Mouse (Mus musculus) hindbrain, embryonic 15.5 days (tissue): Measurements from ENCODE around the gene Cdc42bpb. TPM values are rescaled to one million over a fixed set of nuclear protein-coding genes. Genes with fewer than 3 reads are reported as not detected.

Source experiments
- ATAC-seq: fragments of 200-750 bp; cut with Nextera tagmentation; 2 replicates; pipeline ENCODE4 v1.8.0; 2017; ENCODE audit warnings: low read depth, moderate number of reproducible peaks, moderate TSS enrichment; ENCODE audit not compliant: low FRiP score
- H3K27ac ChIP-seq: fragments of 300-500 bp; sonication (generic); replicated peaks from 2 replicates; pipeline ENCODE4 v1.5.1; 2015; ENCODE audit warnings: mild to moderate bottlenecking, inconsistent platforms
- H3K27me3 ChIP-seq: fragments of 300-500 bp; sonication (generic); 2 replicates; pipeline ENCODE4 v1.6.1; 2015; ENCODE audit warnings: control low read depth, inconsistent platforms
- H3K36me3 ChIP-seq: fragments of 300-500 bp; sonication (generic); 2 replicates; pipeline ENCODE4 v1.6.1; 2015; ENCODE audit warnings: control low read depth, inconsistent platforms
- H3K4me1 ChIP-seq: fragments of 300-500 bp; sonication (generic); replicated peaks from 2 replicates; pipeline ENCODE4 v1.6.1; 2015; ENCODE audit warnings: control low read depth, inconsistent platforms
- H3K4me2 ChIP-seq: fragments of 300-500 bp; sonication (generic); 2 replicates; pipeline ENCODE4 v1.6.1; 2015; ENCODE audit warnings: moderate library complexity, mild to moderate bottlenecking, inconsistent platforms
- H3K4me3 ChIP-seq: fragments of 300-500 bp; sonication (generic); 2 replicates; pipeline ENCODE4 v1.5.1; 2015; ENCODE audit warnings: mild to moderate bottlenecking, inconsistent platforms
- H3K9ac ChIP-seq: fragments of 300-500 bp; sonication (generic); 2 replicates; pipeline ENCODE4 v1.6.1; 2015; ENCODE audit warnings: inconsistent platforms
- H3K9me3 ChIP-seq: fragments of 300-500 bp; sonication (generic); 2 replicates; pipeline ENCODE4 v1.6.1; 2016; ENCODE audit warnings: control low read depth, inconsistent platforms
- WGBS: fragments of 180-500 bp; shearing (Covaris S2); methylation state at CpG from one replicate; pipeline ENCODE4 v1.1.7; 2015; 5-methylcytosine and 5-hydroxymethylcytosine counted together
- polyA plus RNA-seq: library from polyadenylated mRNA; unstranded; fragments of >200 nt; fragmentation: Nextera tagmentation; extraction: Ambion mirVana; gene quantifications from 2 replicates; pipeline ENCODE4 v1.2.1, GENCODE M21; 2015

Gene Cdc42bpb
- polyA plus RNA-seq, 1 experiment from 2014 or later, result 42.4 TPM

GRCm38 (mm10) chr12:111309256-111309655, 68.3 kb downstream of the Cdc42bpb start:
- Histone ChIP-seq H3K27me3 (no peaks in the 10 kb centered on the region), H3K36me3 (peaks cover 93% of the 10 kb centered on the region), H3K9ac (no peak overlapping the region), H3K4me1 (no peaks in the 10 kb centered on the region), H3K4me3 (no peak overlapping the region), H3K27ac (0 out of 2 replicates have a peak overlapping the region, but pooled peaks have one; percentile 5), H3K9me3 (no peaks in the 10 kb centered on the region), H3K4me2 (no peak overlapping the region)
- no peak for ATAC-seq
- WGBS, result 74% methylated on average over 12 of the region's 12 CpGs

- Histone ChIP-seq H3K36me3 (peaks cover 92% of the 10 kb centered on the region), H3K9me3 (no peaks in the 10 kb centered on the region), H3K4me3 (no peak overlapping the region), H3K27ac (no peak overlapping the region), H3K4me1 (no peaks in the 10 kb centered on the region), H3K9ac (no peak overlapping the region), H3K27me3 (no peaks in the 10 kb centered on the region), H3K4me2 (no peak overlapping the region)
- 87% methylated on average over 8 of the region's 8 CpGs for WGBS
- ATAC-seq, result no peak
Observed at GRCm38 (mm10) chr12:111306821-111307220, 70.7 kb downstream of the Cdc42bpb start.

- Histone ChIP-seq H3K9me3 (no peaks in the 10 kb centered on the region), H3K4me3 (no peak overlapping the region), H3K36me3 (peaks cover 89% of the 10 kb centered on the region), H3K27me3 (no peaks in the 10 kb centered on the region), H3K4me1 (no peaks in the 10 kb centered on the region), H3K27ac (no peak overlapping the region), H3K4me2 (no peak overlapping the region), H3K9ac (no peak overlapping the region)
- 94% methylated on average over 8 of the region's 8 CpGs for WGBS
- ATAC-seq, result no peak
Observed at GRCm38 (mm10) chr12:111303702-111304337, 73.7 kb downstream of the Cdc42bpb start.

- WGBS, result 97% methylated on average over 14 of the region's 14 CpGs
- H3K9ac ChIP-seq, result no peak overlapping the region
- ATAC-seq, result no peak
Observed at GRCm38 (mm10) chr12:111302018-111302345, 75.5 kb downstream of the Cdc42bpb start.

GRCm38 (mm10) chr12:111301322-111302017, 76.0 kb downstream of the Cdc42bpb start:
- 95% methylated on average over 27 of the region's 27 CpGs for WGBS

More at GRCm38 (mm10) chr12:111302018-111302345, 75.5 kb downstream of the Cdc42bpb start:
- Histone ChIP-seq H3K36me3 (peaks cover 93% of the 10 kb centered on the region), H3K4me3 (no peak overlapping the region), H3K27me3 (no peaks in the 10 kb centered on the region), H3K27ac (no peak overlapping the region), H3K9me3 (no peaks in the 10 kb centered on the region), H3K4me1 (no peaks in the 10 kb centered on the region), H3K4me2 (no peak overlapping the region)

GRCm38 (mm10) chr12:111293025-111293424, 84.5 kb downstream of the Cdc42bpb start:
- Histone ChIP-seq H3K27me3 (no peaks in the 10 kb centered on the region), H3K9me3 (no peaks in the 10 kb centered on the region), H3K27ac (no peak overlapping the region), H3K4me3 (no peak overlapping the region), H3K4me2 (no peak overlapping the region), H3K4me1 (no peaks in the 10 kb centered on the region), H3K36me3 (peaks cover 58% of the 10 kb centered on the region), H3K9ac (no peak overlapping the region)
- 93% methylated on average over 12 of the region's 12 CpGs for WGBS
- no peak for ATAC-seq

More at GRCm38 (mm10) chr12:111301322-111302017, 76.0 kb downstream of the Cdc42bpb start:
- ATAC-seq, result no peak
- Histone ChIP-seq H3K4me1 (no peaks in the 10 kb centered on the region), H3K36me3 (peaks cover 93% of the 10 kb centered on the region), H3K4me3 (no peak overlapping the region), H3K4me2 (no peak overlapping the region), H3K27me3 (no peaks in the 10 kb centered on the region), H3K9me3 (no peaks in the 10 kb centered on the region), H3K9ac (no peak overlapping the region), H3K27ac (no peak overlapping the region)

- H3K9ac ChIP-seq, result no peak overlapping the region
Observed at GRCm38 (mm10) chr12:111284532-111284931, 93.0 kb downstream of the Cdc42bpb start.

GRCm38 (mm10) chr12:111283573-111283972, 93.9 kb downstream of the Cdc42bpb start:
- Histone ChIP-seq H3K4me1 (peaks cover 13% of the 10 kb centered on the region; the same call in 1 of the 2 replicates), H3K36me3 (no peaks in the 10 kb centered on the region), H3K9me3 (no peaks in the 10 kb centered on the region), H3K4me2 (no peak overlapping the region), H3K9ac (no peak overlapping the region), H3K4me3 (no peak overlapping the region), H3K27ac (no peak overlapping the region), H3K27me3 (no peaks in the 10 kb centered on the region)
- WGBS, result 78% methylated on average over 4 of the region's 4 CpGs
- ATAC-seq, result no peak

More at GRCm38 (mm10) chr12:111284532-111284931, 93.0 kb downstream of the Cdc42bpb start:
- H3K4me1 ChIP-seq, result peaks cover 13% of the 10 kb centered on the region; the same call in 1 of the 2 replicates
- peak; percentile 18; the same call in 1 of the 2 replicates for ATAC-seq
- WGBS, result 35% methylated on average over 10 of the region's 10 CpGs
- H3K4me2 ChIP-seq, result peak overlapping the region; percentile 39
- no peaks in the 10 kb centered on the region for H3K36me3 ChIP-seq
- no peak overlapping the region for H3K4me3 ChIP-seq
- no peak overlapping the region for H3K27ac ChIP-seq
- H3K27me3 ChIP-seq, result no peaks in the 10 kb centered on the region
- H3K9me3 ChIP-seq, result no peaks in the 10 kb centered on the region

GRCm38 (mm10) chr12:111276371-111276770, 101.1 kb downstream of the Cdc42bpb start:
- Histone ChIP-seq H3K9ac (no peak overlapping the region), H3K4me3 (no peak overlapping the region), H3K27me3 (peaks cover 56% of the 10 kb centered on the region), H3K4me1 (peaks cover 22% of the 10 kb centered on the region), H3K4me2 (no peak overlapping the region), H3K9me3 (no peaks in the 10 kb centered on the region), H3K36me3 (no peaks in the 10 kb centered on the region), H3K27ac (no peak overlapping the region)
- WGBS, result 60% methylated on average over 6 of the region's 6 CpGs
- ATAC-seq, result no peak

GRCm38 (mm10) chr12:111275150-111275841, 102.2 kb downstream of the Cdc42bpb start:
- H3K27ac ChIP-seq, result no peak overlapping the region
- peak overlapping the region; percentile 39 for H3K9ac ChIP-seq
- no peak for ATAC-seq
- H3K4me3 ChIP-seq, result peak overlapping the region; percentile 49
- H3K4me2 ChIP-seq, result peak overlapping the region; percentile 87
- WGBS, result 3% methylated on average over 58 of the region's 58 CpGs
- no peaks in the 10 kb centered on the region for H3K9me3 ChIP-seq
- H3K4me1 ChIP-seq, result peaks cover 22% of the 10 kb centered on the region
- H3K36me3 ChIP-seq, result no peaks in the 10 kb centered on the region
- peaks cover 67% of the 10 kb centered on the region for H3K27me3 ChIP-seq

GRCm38 (mm10) chr12:111274447-111275149, 102.9 kb downstream of the Cdc42bpb start:
- Histone ChIP-seq H3K4me2 (peak overlapping the region; percentile 87), H3K27me3 (peaks cover 74% of the 10 kb centered on the region), H3K36me3 (no peaks in the 10 kb centered on the region), H3K4me1 (peaks cover 22% of the 10 kb centered on the region), H3K27ac (no peak overlapping the region), H3K4me3 (peak overlapping the region; percentile 49), H3K9ac (peak overlapping the region; percentile 39), H3K9me3 (no peaks in the 10 kb centered on the region)
- WGBS, result 1% methylated on average over 74 of the region's 80 CpGs
- ATAC-seq, result peak; percentile 16; the same call in 1 of the 2 replicates
